Mouse (Mus musculus) adipocyte (in vitro differentiated cells): ENCODE results near the gene Speg.
A peak's percentile ranks its signal among the peaks of the same experiment; 100 is the strongest.

Experiments
- DNase-seq: peaks from one replicate; pipeline ENCODE4 v3.0.0-alpha.2; 2016; ENCODE audit warnings: low spot score

The Speg gene

DNA sequence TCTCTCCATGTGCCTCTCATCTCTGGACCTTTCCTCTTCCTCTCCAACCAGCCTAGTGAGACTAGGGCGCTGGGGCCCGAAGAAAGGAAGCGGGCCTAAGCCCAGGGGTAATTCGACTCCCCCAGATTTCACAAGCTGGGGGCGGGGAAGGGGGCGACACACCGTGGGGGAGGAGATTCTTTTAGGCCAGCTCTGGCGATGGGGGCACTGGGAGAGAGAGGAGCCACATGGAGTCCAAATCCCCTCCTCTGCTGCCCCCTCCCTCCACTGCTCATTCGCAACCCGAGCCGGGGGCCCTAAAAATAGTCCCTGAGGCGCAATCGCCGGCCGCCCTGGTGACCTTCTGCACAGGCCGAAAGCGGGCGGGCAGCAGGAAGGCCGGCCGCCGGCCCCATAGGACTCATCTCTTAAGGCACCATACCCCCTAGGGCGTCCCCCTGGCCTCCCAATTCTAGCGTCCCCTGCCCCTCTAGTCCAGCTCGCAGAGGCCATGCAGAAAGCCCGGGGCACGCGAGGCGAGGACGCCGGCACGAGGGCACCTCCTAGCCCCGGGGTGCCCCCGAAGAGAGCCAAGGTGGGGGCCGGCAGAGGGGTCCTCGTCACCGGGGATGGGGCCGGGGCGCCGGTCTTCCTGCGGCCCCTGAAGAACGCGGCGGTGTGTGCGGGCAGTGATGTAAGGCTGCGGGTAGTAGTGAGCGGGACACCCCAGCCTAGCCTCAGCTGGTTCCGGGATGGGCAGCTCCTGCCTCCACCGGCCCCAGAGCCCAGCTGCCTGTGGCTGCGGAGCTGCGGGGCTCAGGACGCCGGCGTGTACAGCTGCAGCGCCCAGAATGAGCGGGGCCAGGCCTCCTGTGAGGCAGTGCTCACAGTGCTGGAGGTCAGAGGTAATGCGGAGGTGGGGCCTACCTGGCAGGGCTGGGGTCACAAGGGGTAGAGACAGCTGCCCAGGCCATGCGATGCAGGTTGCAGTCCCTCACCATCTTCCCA is at the start of gene Speg:
Speg (plus strand) TSS at position 348 of the 987 bp plus-strand sequence.
- DNase-seq = no peak

DNA sequence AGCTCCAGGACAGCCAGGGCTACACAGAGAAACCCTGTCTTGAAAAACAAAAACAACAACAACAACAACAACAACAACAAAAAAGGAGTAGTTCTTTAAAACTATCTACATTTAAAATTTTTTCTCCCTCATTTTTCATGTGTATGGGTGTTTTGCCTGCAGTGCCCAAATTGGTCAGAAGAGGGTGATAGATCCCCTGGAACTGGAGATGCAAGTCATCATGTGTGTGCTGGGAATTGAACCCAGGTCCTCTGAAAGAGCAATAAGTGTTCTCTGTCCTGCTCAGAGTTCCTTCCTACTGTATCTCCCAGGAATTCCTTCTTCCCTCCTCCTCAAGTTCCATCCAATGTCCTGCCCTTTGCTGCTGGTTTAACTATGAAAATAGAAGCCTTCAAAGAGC is 47.6 kb upstream of the Speg start:
- DNase-seq = no peak

DNA sequence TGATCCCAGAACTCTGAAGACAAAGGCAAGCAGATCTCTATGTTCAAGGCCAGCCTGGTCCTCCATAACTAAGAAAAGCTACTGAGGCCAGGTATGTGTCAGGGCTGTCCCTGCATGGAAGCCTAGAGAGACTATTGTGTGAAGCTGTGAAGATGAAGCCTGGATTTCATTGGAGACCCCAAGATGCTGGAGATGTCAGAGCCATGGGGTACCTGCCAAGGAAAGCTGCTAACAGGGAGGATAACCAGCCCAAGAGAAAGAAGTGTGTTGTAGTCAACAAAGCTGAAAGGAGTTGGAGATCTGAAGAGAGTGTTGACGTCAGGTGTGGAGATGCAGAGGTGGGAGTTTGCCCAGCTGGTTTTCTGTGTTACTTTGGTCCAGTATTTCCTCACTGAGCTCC is 43.8 kb upstream of the Speg start:
- no peak for DNase-seq

DNA sequence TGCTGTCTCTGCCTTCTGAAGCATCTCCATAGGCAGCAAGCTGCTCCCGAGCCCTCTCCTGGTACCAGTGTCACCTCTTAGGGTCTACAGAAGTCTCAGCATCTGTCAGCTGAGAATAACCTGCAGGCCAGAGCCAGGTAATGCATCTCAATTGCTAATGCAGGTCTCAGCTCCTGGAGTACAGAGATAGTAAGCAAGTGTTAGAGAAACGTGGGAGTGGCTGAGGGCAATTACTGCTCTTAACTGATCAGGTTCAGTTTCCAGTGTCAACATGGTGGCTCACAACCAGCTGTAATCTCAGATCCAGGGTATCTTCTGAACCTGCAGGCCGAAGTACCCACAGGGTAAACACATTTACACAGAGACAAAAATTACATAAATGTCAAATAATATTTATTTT is 38.6 kb upstream of the Speg start:
- DNase-seq = no peak

DNA sequence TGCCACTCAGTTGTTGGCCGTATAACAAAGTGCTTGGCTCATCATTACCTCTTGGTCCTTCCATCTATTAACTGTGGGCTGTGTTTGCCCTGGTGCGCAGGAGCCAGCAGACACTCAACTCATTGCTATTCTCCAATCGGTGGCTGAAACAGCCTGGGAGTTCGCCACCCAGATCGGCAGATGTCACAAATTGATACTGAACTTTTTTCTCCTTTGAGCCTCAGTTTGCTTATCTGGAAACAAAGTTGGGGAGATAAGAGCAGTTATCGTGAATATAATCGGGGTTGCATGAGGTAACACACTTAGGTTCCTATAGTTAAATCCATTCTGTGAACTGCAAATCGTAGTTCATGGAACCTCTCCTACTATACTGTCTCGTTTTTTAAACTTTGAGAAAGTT is 38.0 kb upstream of the Speg start:
- DNase-seq = no peak

DNA sequence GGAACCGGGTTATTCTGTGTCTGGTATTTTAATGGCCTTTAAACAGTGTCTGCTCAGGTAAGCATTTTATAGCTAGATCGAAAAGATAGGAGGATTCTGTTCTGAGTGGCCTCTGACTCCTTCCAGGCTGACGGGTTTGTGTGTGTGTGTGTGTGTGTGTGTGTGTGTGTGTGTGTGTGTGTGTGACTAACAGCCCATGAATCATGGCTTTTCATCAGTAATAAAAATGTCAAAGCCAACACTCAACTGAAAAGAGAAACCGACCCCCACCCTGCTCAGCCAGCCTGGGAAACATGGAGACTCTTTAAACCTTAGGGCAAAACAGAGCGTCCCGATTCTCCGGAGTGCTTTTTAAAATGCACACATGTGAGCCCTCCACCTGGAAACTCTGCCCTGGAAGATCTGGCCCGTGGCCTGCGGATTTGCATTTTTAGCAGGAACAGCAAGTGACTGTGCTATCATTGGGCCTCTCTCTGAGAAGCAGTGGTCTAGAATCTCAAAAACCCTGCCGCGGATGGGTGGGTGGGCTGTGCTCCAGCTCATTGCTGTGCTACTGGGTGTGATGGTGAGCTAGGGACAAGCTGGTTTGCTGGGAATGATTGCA is 36.9 kb upstream of the Speg start:
- DNase-seq = peak; percentile 28

DNA sequence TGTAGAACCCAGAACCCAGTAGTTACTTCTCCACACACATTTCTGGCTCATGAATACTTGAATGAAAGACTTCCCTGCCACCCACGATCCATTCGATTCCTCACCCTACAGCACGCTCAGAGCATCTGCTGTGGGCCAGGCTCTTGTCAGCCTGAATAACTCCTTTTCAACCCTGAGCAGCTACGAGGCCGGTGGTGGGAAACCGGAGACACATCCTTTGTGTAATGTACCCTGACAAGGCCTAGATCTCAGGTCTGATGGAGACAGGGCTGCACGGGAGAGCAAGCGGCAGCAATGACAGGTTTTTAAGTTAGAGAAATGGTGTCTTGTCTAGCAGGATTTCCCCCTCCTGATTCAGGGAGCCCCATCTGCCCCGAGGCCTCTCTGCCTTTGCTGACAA is 35.8 kb upstream of the Speg start:
- DNase-seq = no peak

DNA sequence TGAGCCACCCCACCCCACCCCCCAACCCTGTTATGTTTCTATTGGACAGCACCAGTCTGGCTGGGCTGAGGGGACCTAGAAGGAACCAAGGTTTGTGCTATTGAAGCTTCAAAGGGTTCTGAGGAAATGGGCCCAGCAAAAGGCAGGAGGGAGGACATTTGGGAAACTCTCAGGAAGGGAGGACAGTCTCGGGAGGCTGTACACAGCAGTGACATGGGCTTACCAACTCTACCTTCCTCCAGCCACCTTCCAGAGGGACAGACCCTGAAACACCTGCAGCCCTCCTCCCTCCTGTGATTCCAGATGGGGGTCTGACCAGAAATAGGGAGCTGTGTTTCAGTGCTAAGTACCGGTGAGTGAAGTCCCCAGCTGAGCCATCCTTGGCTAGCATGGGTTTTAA is 34.6 kb upstream of the Speg start:
- DNase-seq = no peak

DNA sequence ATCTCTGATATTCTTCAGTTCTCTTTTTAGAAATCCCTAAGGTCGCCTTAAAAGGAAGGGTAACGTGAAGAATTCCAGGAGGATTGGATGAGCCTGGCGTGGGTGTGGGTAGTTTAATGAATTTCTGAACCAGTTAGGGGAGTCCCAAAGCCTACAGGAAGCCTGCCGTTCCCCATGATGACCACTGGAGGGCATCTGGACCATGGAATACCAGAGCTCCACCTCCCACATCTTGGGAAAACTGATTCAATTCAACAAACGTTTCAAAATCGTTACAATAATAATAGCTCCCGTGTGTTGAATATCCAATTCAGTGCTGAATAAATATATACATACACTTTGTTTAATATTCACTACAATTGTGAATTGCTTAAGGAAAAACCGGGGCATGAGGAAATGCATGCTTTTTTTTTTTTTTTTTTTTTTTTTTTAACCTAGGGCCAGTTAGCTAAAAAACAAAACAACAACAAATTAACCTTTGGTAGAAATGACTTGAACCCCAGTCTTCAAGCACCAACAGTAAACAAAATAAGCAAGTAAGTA is 32.2 kb upstream of the Speg start:
- DNase-seq = peak; percentile 89

DNA sequence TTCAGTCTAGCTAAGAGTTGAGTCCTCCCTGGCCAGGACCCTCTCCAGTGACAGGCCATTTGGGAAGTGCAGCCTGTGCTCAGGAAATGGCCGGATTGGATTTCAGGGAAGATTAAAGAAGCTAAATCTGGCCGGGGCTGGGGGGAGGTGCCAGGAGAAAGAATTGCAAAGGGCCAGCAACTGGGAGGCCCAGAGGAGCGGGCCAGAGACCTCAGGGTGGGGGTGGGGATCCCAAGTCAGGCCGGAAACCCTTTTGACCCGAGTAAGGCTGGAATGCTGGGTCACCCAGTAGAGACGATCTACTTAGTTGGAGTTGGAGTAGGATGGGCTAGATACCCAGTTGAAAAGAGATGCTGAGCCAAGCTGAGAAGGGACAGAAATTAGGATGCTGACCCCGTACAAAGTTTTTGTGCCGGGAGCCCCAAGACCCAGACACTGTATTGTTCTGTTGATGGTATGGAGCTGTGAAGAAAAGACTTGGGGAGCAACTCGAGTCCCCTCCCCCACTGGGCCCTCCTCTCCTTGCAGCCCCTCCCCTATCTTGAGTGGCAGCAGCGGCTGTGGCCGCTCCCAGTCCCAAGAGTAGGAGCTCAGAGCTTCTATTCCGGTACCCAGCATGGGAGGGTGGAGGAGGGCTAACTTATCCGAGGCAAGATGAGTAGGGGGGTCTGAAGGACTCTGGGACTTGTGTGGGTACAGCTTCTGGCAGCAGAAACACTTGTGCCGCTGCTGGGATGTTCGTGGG is 30.6 kb upstream of the Speg start:
- DNase-seq = no peak

DNA sequence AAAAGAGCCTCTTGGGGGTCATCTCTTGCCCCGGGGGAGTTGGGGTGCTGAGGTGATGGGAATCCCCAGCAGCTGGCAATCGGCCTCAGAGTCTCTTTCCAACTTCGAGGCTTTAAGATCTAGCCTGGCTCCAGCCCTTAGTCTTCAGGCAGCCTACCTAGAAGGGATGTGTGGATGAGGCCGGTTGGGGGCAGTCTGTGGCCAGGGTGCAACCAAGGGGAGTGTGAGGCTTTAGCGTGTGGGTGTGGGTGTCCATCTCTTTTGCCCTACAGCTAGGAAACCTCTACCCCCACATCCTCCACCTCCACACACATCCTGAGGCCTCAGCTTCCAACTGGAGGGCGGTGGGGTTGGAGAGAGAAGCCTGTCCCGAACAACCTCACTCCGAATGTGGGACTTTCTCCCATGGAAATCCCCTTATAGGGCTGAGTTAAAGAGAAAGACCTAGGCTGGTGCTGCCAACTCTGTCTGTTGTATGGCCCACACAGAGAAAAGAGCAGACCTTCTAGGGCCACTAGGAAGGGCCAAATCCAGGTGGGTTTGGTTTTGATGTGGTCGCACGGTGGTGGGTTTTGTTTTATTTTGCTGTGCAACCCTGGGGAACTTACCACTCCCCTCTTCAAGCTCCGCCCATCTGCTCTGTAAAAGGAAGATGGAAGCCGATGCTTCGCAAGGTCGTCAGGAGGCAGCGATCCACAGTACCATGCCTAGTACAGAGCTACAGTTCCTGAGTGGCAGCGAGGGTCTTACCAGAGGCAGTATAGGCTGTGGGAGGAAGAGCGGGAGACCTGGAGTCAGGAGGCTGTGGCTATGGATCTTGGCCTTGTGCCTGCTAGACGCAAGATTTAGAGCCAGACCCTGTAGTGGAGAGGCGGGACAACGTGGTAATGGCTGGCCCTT is 29.8 kb upstream of the Speg start:
- DNase-seq = no peak

DNA sequence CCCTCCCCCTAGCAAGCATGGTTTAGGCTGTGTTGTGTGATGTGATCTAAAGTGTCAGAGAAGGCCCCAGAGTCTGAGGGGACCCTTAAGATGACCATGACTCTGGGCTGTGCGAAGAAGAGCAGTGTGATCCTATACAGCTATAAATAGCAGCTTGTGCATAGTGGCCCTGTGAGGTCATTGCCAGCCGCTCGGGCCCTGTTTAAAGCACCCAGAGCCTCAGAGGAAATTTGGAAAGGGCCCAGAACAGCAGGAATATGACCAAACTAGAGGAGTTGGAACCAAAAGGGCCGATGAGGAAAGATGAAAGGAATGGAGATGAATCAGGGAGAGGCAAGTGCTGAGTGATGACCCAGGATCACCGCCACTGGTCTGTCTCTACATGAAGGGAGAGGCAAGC is 27.8 kb upstream of the Speg start:
- DNase-seq = no peak

DNA sequence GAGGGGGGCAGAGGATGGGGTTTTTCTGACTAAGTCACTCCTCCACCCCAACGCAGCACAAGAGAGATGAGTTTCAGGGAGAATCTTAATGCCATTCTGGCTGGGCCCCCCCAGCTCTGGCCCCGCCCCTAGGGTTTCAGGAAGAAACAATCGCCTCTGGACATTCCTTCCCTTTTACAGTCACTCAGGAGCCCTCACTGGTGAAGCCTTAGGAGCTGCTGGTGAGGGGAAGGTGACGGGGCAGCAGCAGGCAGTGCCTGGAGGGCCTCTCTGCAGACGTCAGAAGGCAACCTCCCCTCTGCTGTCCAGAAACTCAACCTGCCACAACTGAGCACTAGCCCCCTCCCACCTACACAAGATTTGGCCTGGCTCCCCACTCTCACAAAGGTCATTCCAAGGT is 25.8 kb upstream of the Speg start:
- no peak for DNase-seq

DNA sequence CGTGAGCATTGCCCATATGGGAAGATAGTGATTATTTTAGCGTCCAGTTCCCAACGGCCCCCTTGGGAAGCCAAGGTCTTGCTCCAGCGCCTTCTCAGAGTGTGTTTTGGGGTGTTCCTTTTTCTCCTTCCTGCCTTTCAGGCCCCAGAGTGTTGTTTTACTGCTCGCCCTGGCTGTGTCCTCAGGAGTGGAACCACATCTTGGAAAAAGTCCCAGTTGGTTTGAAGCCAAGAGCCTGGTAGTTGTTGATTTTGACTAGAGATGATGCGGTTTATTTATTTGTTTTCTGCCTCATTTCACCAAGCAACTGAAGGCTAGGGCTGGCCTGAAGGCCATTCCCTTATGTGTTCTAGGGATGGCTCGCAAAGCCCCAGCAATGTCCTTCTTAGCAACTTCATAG is 17.8 kb upstream of the Speg start:
- DNase-seq = peak; percentile 94

DNA sequence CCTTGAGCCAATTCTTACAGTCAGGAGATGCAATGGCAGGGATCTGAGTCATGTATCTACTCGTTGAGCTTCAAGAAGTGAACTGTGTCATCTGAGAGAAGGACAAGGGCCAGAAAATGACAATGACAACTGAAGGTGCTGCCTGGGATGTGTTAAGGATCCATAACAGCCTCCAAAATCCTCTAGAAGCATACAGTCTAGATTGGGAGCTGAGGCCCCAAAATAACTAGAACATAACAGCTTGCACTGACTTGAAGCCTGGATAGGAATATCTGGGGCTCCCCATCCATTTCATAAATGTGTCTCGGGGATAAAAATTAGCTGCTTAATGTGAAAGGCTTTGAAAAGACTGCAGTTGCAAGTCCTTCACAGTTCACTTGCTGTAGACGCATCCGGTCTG is 17.1 kb upstream of the Speg start:
- no peak for DNase-seq

DNA sequence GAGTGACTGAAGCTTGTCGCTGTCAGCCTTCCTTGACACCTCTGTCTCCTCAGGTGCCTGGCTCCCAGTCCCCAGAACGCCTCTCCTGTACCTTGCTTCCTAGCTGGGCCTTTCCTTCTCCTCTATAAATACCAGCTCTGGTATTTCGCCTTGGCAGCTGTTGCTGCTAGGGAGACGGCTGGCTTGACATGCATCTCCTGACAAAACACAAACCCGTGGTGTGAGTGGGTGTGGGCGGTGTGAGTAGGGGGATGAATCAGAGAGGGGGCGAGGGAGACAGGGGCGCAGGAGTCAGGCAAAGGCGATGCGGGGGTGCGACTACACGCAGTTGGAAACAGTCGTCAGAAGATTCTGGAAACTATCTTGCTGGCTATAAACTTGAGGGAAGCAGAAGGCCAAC is 15.8 kb upstream of the Speg start:
- DNase-seq = no peak

DNA sequence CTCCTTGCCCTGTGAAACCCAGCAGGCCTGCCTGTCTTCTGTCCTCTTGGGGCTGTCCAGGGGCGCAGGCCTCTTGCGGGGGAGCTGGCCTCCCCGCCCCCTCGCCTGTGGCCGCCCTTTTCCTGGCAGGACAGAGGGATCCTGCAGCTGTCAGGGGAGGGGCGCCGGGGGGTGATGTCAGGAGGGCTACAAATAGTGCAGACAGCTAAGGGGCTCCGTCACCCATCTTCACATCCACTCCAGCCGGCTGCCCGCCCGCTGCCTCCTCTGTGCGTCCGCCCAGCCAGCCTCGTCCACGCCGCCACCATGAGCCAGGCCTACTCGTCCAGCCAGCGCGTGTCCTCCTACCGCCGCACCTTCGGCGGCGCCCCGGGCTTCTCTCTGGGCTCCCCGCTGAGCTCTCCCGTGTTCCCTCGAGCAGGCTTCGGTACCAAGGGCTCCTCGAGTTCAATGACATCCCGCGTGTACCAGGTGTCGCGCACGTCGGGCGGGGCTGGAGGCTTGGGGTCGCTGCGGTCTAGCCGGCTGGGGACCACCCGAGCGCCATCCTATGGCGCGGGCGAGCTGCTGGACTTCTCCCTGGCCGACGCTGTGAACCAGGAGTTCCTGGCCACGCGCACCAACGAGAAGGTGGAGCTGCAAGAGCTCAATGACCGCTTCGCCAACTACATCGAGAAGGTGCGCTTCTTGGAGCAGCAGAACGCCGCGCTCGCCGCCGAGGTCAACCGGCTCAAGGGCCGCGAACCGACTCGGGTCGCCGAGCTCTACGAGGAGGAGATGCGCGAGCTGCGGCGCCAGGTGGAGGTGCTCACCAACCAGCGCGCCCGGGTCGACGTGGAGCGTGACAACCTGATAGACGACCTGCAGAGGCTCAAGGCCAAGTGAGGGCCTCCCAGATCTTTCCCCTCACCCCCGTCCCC is 14.7 kb upstream of the Speg start, which contains the start of gene Des:
Des (plus strand) TSS at position 218 of the 920 bp plus-strand sequence.
- no peak for DNase-seq

DNA sequence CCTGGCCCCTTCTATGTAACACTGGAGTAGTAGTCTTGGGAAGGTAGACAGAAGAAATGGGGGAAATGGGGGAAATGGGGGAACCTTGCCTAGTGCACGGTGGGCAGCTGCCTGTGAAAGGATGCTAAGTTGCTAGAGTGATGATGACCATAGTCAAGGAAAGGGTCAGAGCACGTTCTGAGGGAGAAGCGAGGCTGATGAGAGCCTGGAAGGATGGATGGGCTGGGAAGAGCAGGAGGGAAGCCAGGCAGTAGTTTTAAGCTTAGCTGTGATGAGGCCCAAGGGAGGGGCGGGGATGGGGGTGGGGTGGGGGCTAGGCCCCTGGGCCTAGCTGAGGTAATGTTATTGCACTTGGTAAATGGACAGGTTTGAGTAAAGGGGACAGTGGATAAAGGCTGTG is 14.0 kb upstream of the Speg start:
- no peak for DNase-seq

DNA sequence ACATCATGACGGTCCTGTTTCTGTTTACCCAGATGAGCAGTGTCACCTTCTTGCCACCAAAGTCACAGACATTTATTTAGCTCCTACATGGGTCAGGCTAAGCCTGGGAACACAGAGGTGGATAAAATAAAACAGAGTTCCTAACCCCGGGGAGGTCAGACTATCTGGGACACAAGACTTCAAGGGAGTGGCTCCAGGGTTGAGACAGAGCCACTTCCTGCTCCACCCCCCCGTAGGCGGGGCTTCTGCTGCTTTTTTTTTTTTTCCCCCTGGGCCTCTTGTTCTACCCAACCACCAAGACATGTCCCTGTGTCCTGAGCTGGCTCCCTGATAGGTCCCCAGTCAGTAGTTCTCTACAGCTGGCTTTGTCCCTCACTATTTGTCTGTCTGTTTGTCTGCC is 13.3 kb upstream of the Speg start:
- peak; percentile 87 for DNase-seq

DNA sequence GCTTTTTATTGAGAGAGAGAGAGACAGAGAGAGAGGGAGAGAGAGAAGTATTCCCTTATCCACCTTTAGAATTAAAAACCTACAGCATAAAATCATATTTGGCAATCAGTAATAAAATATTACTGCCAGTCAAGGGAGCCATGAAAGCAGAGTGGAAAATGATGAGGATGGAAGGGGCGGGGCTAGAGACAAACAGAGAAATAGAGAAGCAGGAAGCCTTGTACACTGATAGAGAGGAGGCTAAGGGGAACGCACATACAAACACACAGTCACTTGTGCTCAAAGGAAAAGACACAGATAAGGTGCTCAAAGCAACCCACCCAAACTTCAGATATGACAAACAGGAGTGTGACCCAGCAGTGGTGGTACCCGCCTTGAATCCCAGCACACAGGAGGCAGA is 11.2 kb upstream of the Speg start:
- no peak for DNase-seq
